Mouse (Mus musculus): ENCODE data around the gene Limk2. TPM values are rescaled to one million over a fixed set of nuclear protein-coding genes. Genes with fewer than 3 reads are reported as not detected.

Gene Limk2
- total RNA-seq, 2 experiments from 2014 or later: 82.9 to 103 TPM

DNA sequence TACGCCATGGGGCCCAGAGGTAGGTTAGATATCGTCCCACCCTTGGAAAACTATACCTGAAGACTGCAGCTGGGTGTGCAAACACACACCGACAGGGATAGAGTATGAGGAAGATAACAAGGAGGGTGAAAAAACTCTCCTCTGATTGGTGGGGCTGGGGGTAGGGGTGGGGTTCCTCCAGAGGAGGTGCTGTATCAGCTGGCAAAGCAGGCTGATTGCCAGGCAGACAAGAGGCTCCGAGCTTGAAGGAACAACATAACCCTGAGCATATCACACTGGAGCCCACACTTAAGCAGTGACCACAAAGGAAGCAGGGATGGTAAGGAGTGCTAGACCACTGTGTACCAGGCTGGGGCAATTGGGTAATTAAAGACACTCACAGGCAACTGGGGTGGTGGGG is 29.6 kb downstream of the Limk2 start:
- intact Hi-C loops (cut with DNase I): no loop called here
- no peak for DNase-seq (ENCODE audit: low spot score in 2 of 2)

DNA sequence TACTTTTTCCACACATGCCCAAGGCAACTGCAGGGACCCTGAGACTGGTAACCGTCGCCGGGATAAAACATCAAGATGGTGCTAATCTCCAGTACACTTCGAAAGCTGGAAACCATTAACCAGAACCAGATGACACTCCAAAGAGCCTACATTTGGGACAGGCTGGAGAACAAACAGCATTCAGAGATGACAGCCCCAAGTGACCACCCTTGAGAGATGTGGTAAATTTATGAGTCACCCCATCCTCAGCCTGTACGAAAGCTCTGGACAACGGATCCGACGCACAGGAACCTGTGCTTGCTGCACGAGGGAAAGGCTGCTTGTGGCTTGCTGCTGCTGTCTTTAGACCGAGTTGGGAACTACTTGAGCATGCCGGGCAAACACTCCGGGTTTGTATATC is 34.2 kb downstream of the Limk2 start:
- intact Hi-C loops (cut with DNase I): loop anchor here (5.0 kb wide), 1 partner anchor 33 kb away; the partner anchor contains the start of gene Limk2

GRCm38 (mm10) chr11:3374293-3374645 is 34.7 kb downstream of the Limk2 start:
- DNase-seq (ENCODE audit: low spot score in 2 of 2): no peak

More for the DNA sequence above, 34.2 kb downstream of the Limk2 start:
- no peak for DNase-seq (ENCODE audit: low spot score in 2 of 2)

DNA sequence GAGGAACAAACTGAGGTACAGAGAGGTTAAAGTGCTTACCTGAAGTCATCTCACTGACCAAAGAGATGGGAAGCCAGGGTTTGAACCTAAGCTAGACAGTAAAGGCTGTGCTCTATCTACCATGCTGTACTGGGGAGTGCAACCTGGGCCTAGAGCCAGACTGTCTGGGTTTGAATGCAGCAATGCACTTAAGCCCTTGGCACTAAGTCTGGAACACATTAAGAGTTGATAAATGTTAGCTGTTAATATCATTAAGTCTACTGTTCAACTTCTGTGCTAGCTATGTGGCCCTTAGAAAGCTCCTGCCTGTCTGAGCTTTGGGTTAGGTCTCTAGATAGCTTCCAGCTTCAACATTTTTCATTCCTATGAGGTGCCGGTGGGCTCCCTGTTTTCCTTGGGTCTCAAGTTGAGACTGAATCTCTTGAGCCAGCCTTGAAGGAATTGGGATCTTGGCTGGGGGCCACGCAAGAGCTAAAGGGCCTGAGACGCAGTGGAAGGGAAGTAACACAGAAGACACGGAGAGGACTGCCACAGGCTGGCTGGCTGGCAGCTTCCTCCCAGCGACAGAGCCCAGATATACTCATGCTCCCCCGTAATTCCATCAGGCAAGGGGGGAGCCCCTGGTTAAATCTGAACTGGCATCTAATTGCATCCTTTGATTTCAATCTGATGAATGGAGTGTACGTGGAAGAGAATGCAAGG is 35.2 kb downstream of the Limk2 start:
- DNase-seq (ENCODE audit: low spot score in 2 of 2): no peak
- intact Hi-C loops (cut with DNase I): loop anchor here (5.0 kb wide), 1 partner anchor 34 kb away; the partner anchor contains the start of gene Limk2

More at GRCm38 (mm10) chr11:3374293-3374645, 34.7 kb downstream of the Limk2 start:
- intact Hi-C loops (cut with DNase I): loop anchor here (5.0 kb wide), 1 partner anchor 33 kb away; the partner anchor contains the start of gene Limk2

GRCm38 (mm10) chr11:3371599-3372295 is 37.2 kb downstream of the Limk2 start:
- intact Hi-C loops (cut with DNase I): loop anchor here (5.0 kb wide), 1 partner anchor 36 kb away; the partner anchor contains the start of gene Limk2
- DNase-seq (ENCODE audit: low spot score in 2 of 2): no peak

DNA sequence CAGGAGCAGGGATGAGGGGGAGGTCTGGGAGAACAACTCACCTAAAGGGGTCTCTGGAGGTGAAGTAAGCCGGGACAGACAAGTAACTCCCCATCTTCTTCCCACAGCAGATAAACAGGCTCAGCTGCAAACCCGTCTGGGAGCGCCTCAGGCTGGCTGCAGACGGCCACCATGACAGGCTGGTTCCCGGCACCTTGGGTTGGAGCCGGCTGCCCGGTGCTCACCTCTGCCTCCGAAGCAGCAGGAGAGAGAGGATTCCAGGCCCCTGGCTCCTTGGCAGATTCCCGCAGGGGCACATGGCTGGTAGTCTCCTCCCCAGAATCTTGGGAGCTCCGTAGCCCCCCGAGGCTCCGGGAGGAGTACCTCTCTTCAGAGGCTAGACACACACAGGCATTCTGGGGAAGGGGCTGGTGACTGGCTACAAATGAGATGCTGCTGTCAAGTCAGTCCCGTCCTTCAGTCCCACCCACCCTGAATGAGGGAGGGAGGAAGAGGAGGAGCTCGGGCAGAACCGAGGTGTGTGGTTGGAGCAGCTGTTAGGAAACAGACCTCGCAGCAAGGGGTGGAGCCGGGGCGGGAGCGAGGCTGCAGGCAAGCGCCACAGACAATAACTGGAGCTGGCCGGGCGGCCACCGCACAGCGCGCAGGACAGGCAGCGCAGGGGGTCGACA is 37.9 kb downstream of the Limk2 start:
- intact Hi-C loops (cut with DNase I): loop anchor here (5.0 kb wide), 1 partner anchor 36 kb away; the partner anchor contains the start of gene Limk2

DNA sequence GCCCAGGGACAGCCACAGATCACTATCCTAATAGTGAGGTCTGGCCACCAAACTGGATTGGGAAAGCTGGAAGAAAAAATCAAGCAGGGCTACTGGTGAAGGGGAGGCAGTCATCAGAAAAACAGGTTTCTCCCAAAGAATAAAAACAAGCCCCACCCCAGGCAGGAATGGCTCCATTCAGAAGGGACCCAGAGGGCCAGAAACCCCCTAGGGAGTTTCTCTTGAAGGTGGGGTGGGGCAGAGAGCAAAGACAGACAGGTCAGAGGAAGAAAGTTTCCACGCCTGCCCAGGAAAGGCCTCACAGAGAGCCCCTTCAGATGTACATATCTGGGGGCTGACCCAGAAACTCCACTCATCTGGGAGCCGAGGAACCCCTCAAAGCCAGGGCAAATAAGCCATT is 38.8 kb downstream of the Limk2 start:
- no peak for DNase-seq (ENCODE audit: low spot score in 2 of 2)
- intact Hi-C loops (cut with DNase I): loop anchor here (5.0 kb wide), 1 partner anchor 37 kb away; the partner anchor contains the start of gene Limk2

More for the DNA sequence above, 37.9 kb downstream of the Limk2 start:
- DNase-seq (ENCODE audit: low spot score in 2 of 2): peak; percentile 81 to 85

DNA sequence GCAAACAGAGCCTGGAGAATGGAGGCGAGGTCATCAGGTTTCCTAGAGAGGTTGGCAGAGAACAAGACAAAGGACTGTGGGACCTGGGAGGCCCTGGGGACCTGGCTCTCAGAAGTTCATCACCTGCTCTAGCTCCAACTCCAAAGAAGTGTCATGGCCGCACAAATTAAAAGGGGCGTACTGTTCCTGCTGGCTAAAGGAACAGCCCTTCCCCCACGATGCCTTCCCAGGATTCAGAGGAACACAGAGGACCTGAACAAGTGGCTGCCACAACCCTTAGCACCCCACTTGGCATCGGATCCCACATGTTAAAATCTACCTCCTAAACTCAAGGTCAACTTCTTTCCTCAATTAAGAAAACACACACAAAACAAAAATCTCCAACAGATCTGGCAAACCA is 39.5 kb downstream of the Limk2 start:
- intact Hi-C loops (cut with DNase I): no loop called here
- no peak for DNase-seq (ENCODE audit: low spot score in 2 of 2)

GRCm38 (mm10) chr11:3368983-3369382 is 40.0 kb downstream of the Limk2 start:
- no peak for DNase-seq (ENCODE audit: low spot score in 2 of 2)
- intact Hi-C loops (cut with DNase I): no loop called here

- intact Hi-C loops (cut with DNase I): no loop called here
Measured at GRCm38 (mm10) chr11:3366411-3366810, 42.6 kb downstream of the Limk2 start.

GRCm38 (mm10) chr11:3362854-3363253 is 46.1 kb downstream of the Limk2 start:
- intact Hi-C loops (cut with DNase I): no loop called here
- DNase-seq (ENCODE audit: low spot score in 2 of 2): no peak

More at GRCm38 (mm10) chr11:3366411-3366810, 42.6 kb downstream of the Limk2 start:
- DNase-seq (ENCODE audit: low spot score in 2 of 2): no peak

GRCm38 (mm10) chr11:3352990-3353585 is 55.9 kb downstream of the Limk2 start:
- DNase-seq (ENCODE audit: low spot score in 2 of 2): no peak
- intact Hi-C loops (cut with DNase I): no loop called here

GRCm38 (mm10) chr11:3352131-3352530 is 56.9 kb downstream of the Limk2 start:
- intact Hi-C loops (cut with DNase I): no loop called here
- no peak for DNase-seq (ENCODE audit: low spot score in 2 of 2)

DNA sequence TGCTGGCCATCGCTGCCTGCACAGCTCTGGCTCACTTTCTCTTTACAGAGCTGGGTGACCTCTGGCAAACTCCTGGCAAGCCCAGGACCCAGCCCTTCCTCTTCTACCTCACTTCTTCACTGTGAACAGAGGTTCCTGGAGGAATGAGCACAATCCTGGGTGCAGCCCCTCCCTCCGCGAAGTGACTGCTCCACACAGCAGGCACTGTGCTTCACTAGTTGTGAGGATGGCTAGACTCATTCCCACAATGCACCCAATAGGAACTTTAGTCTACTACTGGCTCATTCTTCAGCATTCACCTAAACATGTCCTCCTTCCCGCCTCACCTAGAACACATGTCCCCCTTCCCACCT is 59.7 kb downstream of the Limk2 start:
- DNase-seq (ENCODE audit: low spot score in 2 of 2): no peak
- intact Hi-C loops (cut with DNase I): no loop called here

GRCm38 (mm10) chr11:3348576-3349342 is 60.2 kb downstream of the Limk2 start:
- intact Hi-C loops (cut with DNase I): no loop called here
- DNase-seq (ENCODE audit: low spot score in 2 of 2): no peak

- intact Hi-C loops (cut with DNase I): loop anchor here (2.0 kb wide), 1 partner anchor 61 kb away; the partner anchor contains the start of gene Limk2
Measured at GRCm38 (mm10) chr11:3347835-3348195, 61.2 kb downstream of the Limk2 start.

DNA sequence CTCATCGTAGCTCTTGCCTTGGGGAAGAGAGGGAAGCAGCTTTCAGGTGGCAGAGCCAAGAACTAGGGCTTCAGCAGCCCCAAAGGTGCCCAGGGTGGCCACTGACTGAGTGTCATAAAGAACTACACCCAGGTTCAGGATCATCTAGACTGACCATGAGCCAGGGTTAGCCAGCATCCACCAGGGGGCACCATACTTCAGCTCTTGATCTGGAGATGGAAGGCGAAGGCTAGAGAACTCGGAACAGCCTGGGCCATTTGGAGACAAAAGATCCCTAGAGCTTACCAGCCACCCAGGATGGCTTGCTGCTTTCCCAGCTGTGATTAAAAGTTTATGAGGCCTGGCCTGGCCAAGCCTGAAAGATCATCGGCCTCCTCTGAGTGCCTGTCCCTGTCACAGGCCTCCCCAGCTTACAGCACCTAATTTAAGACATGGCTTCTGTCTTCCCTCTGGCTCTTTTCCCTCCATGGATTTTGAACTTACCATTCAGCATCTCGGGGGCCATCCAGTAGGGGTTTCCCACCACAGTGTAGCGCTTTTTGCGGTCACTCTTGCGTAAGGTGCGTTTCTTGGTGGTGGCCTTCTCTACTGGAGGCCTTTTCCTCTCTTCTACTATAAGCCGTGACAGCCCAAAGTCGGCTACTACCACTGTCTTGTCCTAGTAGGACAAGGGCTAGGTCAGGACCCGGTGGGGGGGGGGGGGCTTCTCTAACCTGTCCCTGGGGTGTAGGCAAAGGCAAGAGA is 61.7 kb downstream of the Limk2 start:
- intact Hi-C loops (cut with DNase I): loop anchor here (2.0 kb wide), 1 partner anchor 62 kb away; the partner anchor contains the start of gene Limk2
- DNase-seq (ENCODE audit: low spot score in 2 of 2): peak; percentile 73 to 77

More at GRCm38 (mm10) chr11:3347835-3348195, 61.2 kb downstream of the Limk2 start:
- no peak for DNase-seq (ENCODE audit: low spot score in 2 of 2)

DNA sequence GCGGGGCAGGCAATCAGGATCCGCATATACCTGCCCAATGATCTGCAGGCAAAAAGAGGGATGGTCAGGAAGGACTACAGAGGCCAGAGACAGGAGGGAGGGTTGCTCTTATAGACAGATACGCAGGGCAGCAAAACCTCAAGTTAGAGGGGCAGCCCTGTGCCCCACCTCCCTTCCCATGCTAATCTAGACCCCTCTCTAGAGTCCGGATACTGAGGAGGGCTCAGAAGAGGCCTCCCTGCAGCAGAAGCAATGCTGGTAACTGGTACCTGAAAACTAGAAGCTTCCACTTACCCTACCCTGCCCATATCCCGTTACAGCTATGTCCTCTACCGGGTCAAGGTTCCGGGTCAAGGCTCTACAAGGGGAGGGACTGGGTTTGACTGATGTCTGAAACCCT is 62.6 kb downstream of the Limk2 start:
- intact Hi-C loops (cut with DNase I): loop anchor here (2.0 kb wide), 1 partner anchor 62 kb away; the partner anchor contains the start of gene Limk2

More for the DNA sequence above, 62.6 kb downstream of the Limk2 start:
- no peak for DNase-seq (ENCODE audit: low spot score in 2 of 2)
